Mouse (Mus musculus) liver, adult 2 months (tissue): ENCODE measurements at regions not wholly inside any gene's neighbourhood (a gene's known extent, or its start where the extent isn't known, plus 50 kb on each side); places are given as distances from the start of the nearest gene placed in this dataset.

Experiments used
- CTCF ChIP-seq: fragments of 200-500 bp; IDR thresholded peaks from 2 replicates; pipeline ENCODE4 v1.5.1; 2011; ENCODE audit warnings: low read depth, low read length, control low read depth
- POLR2A ChIP-seq: fragments of 200-500 bp; IDR thresholded peaks from 2 replicates; pipeline ENCODE4 v1.6.1; 2011; ENCODE audit warnings: low read length, control low read depth; ENCODE audit not compliant: insufficient read depth; ENCODE audit errors: extremely low read depth

DNA sequence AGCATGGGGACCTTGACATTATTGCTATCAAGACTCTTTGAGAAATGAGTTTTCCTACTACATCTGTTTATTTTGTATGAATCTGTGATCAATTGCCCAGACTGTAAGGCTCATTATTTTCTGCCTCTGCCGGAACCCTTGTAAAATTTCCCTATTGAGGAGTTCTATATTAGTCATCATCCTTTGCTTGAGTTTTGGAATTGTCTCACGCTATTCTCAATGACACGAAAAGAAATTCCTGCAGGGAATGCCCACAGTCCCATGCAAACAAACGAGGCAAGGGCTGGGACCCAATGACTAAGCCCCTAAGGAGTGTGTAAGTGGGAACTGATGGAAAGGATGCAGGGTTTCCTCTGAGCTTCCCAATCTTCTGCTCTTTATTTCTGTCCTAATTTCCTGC, 111.0 kb upstream of the Tnfaip3 start:
- no peak for TF ChIP-seq CTCF
- TF ChIP-seq POLR2A = no peak
